Mouse (Mus musculus): Measurements from ENCODE around the gene Shtn1.

DNA sequence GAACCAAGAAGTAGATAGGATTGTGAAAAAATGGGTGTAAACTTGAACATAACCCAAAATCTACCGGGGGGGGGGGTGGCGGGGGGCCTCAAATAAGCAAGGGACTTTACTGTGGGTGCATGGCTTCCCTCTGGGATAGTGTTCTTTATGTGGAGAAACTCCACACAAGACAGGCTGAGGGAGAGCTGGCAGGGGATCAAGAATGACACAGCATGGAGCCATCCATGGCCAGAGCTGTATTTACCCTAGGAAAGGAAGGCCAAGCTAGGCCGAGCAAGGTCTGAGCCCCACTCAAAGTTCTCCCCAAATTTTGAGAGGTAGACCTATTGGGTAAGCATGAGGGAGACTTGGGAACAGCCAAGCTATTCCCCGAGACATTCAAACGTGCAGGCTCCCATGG, 28.4 kb downstream of the Shtn1 start:
- TF ChIP-seq CEBPB (IDR thresholded peaks at IDR 0.05; ENCODE audit: insufficient read depth, poor library complexity, severe bottlenecking), result no peak
- TF ChIP-seq TCF12 (IDR thresholded peaks at IDR 0.05; ENCODE audit: insufficient read depth, poor library complexity, severe bottlenecking), result no peak
- TF ChIP-seq USF1 (IDR thresholded peaks at IDR 0.05; ENCODE audit: low read depth), result no peak
